ENCODE assay signal across 8 mouse cellular contexts in the genomic region with DNA sequence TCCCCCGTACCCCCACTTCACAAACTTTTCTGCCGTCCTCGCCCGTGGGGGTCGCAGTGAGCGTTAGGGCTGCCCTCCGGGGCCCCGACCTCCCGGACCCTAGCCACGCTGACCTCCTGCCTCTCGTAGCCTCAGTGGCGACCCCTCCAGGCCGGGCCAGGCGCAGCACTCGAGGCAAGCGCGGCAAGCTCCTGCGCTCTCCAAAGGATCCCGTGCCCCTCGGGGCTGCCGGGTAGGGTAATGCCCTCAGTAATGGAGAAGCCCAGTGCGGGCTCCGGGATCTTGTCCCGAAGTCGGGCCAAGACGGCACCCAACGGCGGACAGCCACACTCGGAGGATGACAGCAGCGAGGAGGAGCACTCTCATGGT. TPM values are rescaled to one million over a fixed set of nuclear protein-coding genes. Genes with fewer than 3 reads are reported as not detected.
A peak's percentile ranks its signal among the peaks of the same experiment; 100 is the strongest.
DNase-seq lines count a peak whose midpoint lies in the region; ATAC-seq and TF ChIP-seq lines count a peak whose summit lies in the region.

No protein-coding gene starts in this region.

- ATAC-seq in embryonic facial prominence, embryonic 12.5 days (ENCODE audit: insufficient number of reproducible peaks, insufficient read depth, low FRiP score, low TSS enrichment) = no peak
- peak; percentile 26; the same call in 1 of the 2 replicates for ATAC-seq in heart, embryonic 12.5 days (ENCODE audit: insufficient number of reproducible peaks, low FRiP score)
- ATAC-seq in kidney, embryonic 15.5 days (replicated peaks; ENCODE audit: low FRiP score) = peak; percentile 34
- peak; percentile 23 for ATAC-seq in neural tube, embryonic 15.5 days (ENCODE audit: low FRiP score)

- peaks cover 4 to 36% of the 10 kb centered on the region in 2 experiments for H3K36me3 ChIP-seq in CH12.LX (replicated peaks in 1 of 2; ENCODE audit: control insufficient read depth in 1 of 2, insufficient read depth in 1 of 2, low read length in 1 of 2)
- H3K36me3 ChIP-seq in embryonic facial prominence, embryonic 12.5 days = peaks cover 34% of the 10 kb centered on the region
- peaks cover 35% of the 10 kb centered on the region for H3K36me3 ChIP-seq in heart, embryonic 12.5 days
- peaks cover 34% of the 10 kb centered on the region for H3K36me3 ChIP-seq in kidney, embryonic 15.5 days
- peaks cover 31% of the 10 kb centered on the region for H3K36me3 ChIP-seq in neural tube, embryonic 15.5 days

- TF ChIP-seq CTCF in CH12.LX (conservative IDR thresholded peaks at IDR 0.05 in 1 of 2, IDR thresholded peaks at IDR 0.05 in 1 of 2; ENCODE audit: low read depth in 2 of 2, low read length in 2 of 2) = peak in 1 of 2 experiments; percentile 75; a peak in 2 of 4 replicates
- TF ChIP-seq CTCF in lung, adult 2 months (IDR thresholded peaks at IDR 0.05; ENCODE audit: insufficient read depth, low read length) = peak; percentile 49; the same call in 1 of the 2 replicates

- in situ Hi-C loops in CH12.LX (cut with MboI; ENCODE audit: low pct_ligation_motif_present, low pct_unique_long_range_greater_than_20kb, low sequenced_read_pairs) = loop anchor here (5.0 kb wide), 1 partner anchor 79 kb away; no protein-coding TSS in a partner anchor

- no peaks in the 10 kb centered on the region for H3K79me2 ChIP-seq in CH12.LX (replicated peaks; ENCODE audit: control insufficient read depth, extremely low read depth, insufficient read depth, poor library complexity, severe bottlenecking)

- peaks cover 14 to 50% of the 10 kb centered on the region in 2 experiments for H3K4me1 ChIP-seq in CH12.LX (ENCODE audit: control insufficient read depth in 1 of 2, insufficient read depth in 2 of 2)
- H3K4me1 ChIP-seq in embryonic facial prominence, embryonic 12.5 days = peaks cover 52% of the 10 kb centered on the region
- H3K4me1 ChIP-seq in heart, embryonic 12.5 days (replicated peaks) = peaks cover 54% of the 10 kb centered on the region
- peaks cover 62% of the 10 kb centered on the region for H3K4me1 ChIP-seq in kidney, embryonic 15.5 days
- H3K4me1 ChIP-seq in lung, adult 2 months (ENCODE audit: control insufficient read depth, insufficient read depth, low read length) = peaks cover 7% of the 10 kb centered on the region
- H3K4me1 ChIP-seq in neural tube, embryonic 15.5 days = peaks cover 76% of the 10 kb centered on the region

- TF ChIP-seq POLR2A in CH12.LX (IDR thresholded peaks at IDR 0.05; ENCODE audit: low read depth, low read length) = no peak; the same call in 1 of the 2 replicates
- TF ChIP-seq POLR2A in lung, adult 2 months (IDR thresholded peaks at IDR 0.05; ENCODE audit: borderline replicate concordance, extremely low read depth, low read depth, low read length) = no peak

- dilution Hi-C loops in CH12.LX (cut with MboI; ENCODE audit: extremely low pct_ligation_motif_present, extremely low pct_unique_long_range_greater_than_20kb, low sequenced_read_pairs) = no loop called here

- under 1% methylated on average over 30 of the region's 30 CpGs for WGBS in embryonic facial prominence, embryonic 12.5 days
- WGBS in heart, embryonic 12.5 days = under 1% methylated on average over 30 of the region's 30 CpGs
- under 1% methylated on average over 30 of the region's 30 CpGs for WGBS in kidney, embryonic 15.5 days
- under 1% methylated on average over 30 of the region's 30 CpGs for WGBS in lung, adult 2 months
- under 1% methylated on average over 30 of the region's 30 CpGs for WGBS in neural tube, embryonic 15.5 days

- H3K4me3 ChIP-seq in CH12.LX (replicated peaks in 1 of 3; ENCODE audit: low read depth in 2 of 3, low read length in 2 of 3, poor library complexity in 1 of 3) = peak overlapping the region; percentile 61 to 79 (median 73)
- H3K4me3 ChIP-seq in embryonic facial prominence, embryonic 12.5 days = peak overlapping the region; percentile 86
- H3K4me3 ChIP-seq in heart, embryonic 12.5 days = peak overlapping the region; percentile 85
- peak overlapping the region; percentile 78 for H3K4me3 ChIP-seq in kidney, embryonic 15.5 days (replicated peaks)
- H3K4me3 ChIP-seq in lung, adult 2 months (replicated peaks; ENCODE audit: extremely low read depth, low read depth, low read length) = peak overlapping the region; percentile 59
- H3K4me3 ChIP-seq in neural tube, embryonic 15.5 days (replicated peaks) = peak overlapping the region; percentile 76

- no peak for TF ChIP-seq EP300 in CH12.LX (IDR thresholded peaks at IDR 0.05; ENCODE audit: low read length)

- peak overlapping the region; percentile 30 for H3K9ac ChIP-seq in CH12.LX (ENCODE audit: insufficient read depth, low read depth)
- H3K9ac ChIP-seq in embryonic facial prominence, embryonic 12.5 days = peak overlapping the region; percentile 91
- H3K9ac ChIP-seq in heart, embryonic 12.5 days = peak overlapping the region; percentile 93
- H3K9ac ChIP-seq in kidney, embryonic 15.5 days = peak overlapping the region; percentile 82
- H3K9ac ChIP-seq in neural tube, embryonic 15.5 days (replicated peaks) = peak overlapping the region; percentile 86

- H3K4me2 ChIP-seq in CH12.LX (ENCODE audit: insufficient read depth, low read depth, poor library complexity, severe bottlenecking) = peak overlapping the region; percentile 57
- H3K4me2 ChIP-seq in embryonic facial prominence, embryonic 12.5 days (replicated peaks) = peak overlapping the region; percentile 77
- H3K4me2 ChIP-seq in heart, embryonic 12.5 days = peak overlapping the region; percentile 95
- H3K4me2 ChIP-seq in kidney, embryonic 15.5 days = peak overlapping the region; percentile 95
- H3K4me2 ChIP-seq in neural tube, embryonic 15.5 days = peak overlapping the region; percentile 86

- peak overlapping the region; percentile 39 for H3K27ac ChIP-seq in CH12.LX (ENCODE audit: insufficient read depth, low read depth)
- peak overlapping the region; percentile 97 for H3K27ac ChIP-seq in embryonic facial prominence, embryonic 12.5 days
- peak overlapping the region; percentile 94 for H3K27ac ChIP-seq in heart, embryonic 12.5 days (ENCODE audit: poor library complexity, severe bottlenecking)
- peak overlapping the region; percentile 90 for H3K27ac ChIP-seq in kidney, embryonic 15.5 days
- peak overlapping the region; percentile 91 for H3K27ac ChIP-seq in neural tube, embryonic 15.5 days (replicated peaks)

- H3K27me3 ChIP-seq in CH12.LX (replicated peaks) = no peaks in the 10 kb centered on the region
- no peaks in the 10 kb centered on the region for H3K27me3 ChIP-seq in embryonic facial prominence, embryonic 12.5 days
- no peaks in the 10 kb centered on the region for H3K27me3 ChIP-seq in heart, embryonic 12.5 days (replicated peaks)
- no peaks in the 10 kb centered on the region for H3K27me3 ChIP-seq in kidney, embryonic 15.5 days
- no peaks in the 10 kb centered on the region for H3K27me3 ChIP-seq in neural tube, embryonic 15.5 days (replicated peaks)

- peaks cover 3% of the 10 kb centered on the region for H3K9me3 ChIP-seq in CH12.LX (replicated peaks; ENCODE audit: low read length)
- H3K9me3 ChIP-seq in embryonic facial prominence, embryonic 12.5 days = no peaks in the 10 kb centered on the region
- no peaks in the 10 kb centered on the region for H3K9me3 ChIP-seq in heart, embryonic 12.5 days (replicated peaks)
- H3K9me3 ChIP-seq in kidney, embryonic 15.5 days (replicated peaks) = no peaks in the 10 kb centered on the region
- no peaks in the 10 kb centered on the region for H3K9me3 ChIP-seq in neural tube, embryonic 15.5 days (replicated peaks)

- TF ChIP-seq RAD21 in CH12.LX (IDR thresholded peaks at IDR 0.05; ENCODE audit: low read depth, low read length) = no peak; the same call in none of the 2 replicates

- peak; percentile 74 for DNase-seq in CH12.LX (ENCODE audit: extremely low read depth)
- DNase-seq in adrenal gland, postnatal 25 days = peak; percentile 78
- peak; percentile 70 for DNase-seq in lung, adult 2 months
- DNase-seq in thymus, postnatal 36 days = peak; percentile 89 to 90

TF ChIP-seq in CH12.LX, 34 proteins besides CTCF, POLR2A, EP300 and RAD21 (continues in another document):
- TF ChIP-seq RCOR1 (conservative IDR thresholded peaks at IDR 0.05; ENCODE audit: low read depth, low read length) (no peak), POLR2AphosphoS2 (IDR thresholded peaks at IDR 0.05; ENCODE audit: low read depth, low read length) (no peak)

RNA-seq across cellular contexts. Expression of a gene that starts 1.6 kb away (rescaled TPM):
- 12.0 and 13.3 TPM in 2 replicates for total RNA-seq in CH12.LX (2012; rRNA removed)
- 9.2 and 10.3 TPM in 2 replicates for total RNA-seq in CH12.LX (2014; rRNA removed)
- 22.8 and 28.2 TPM in 2 replicates for polyA plus RNA-seq in CH12.LX (2012; ENCODE audit: insufficient read length, low read depth)
- total RNA-seq in adrenal gland, postnatal 25 days (2021) = 5.6 and 6.0 TPM in 2 replicates
- 40.8 and 43.5 TPM in 2 replicates for polyA plus RNA-seq in embryonic facial prominence, embryonic 12.5 days (2016; fragmentation: Nextera tagmentation; extraction: Ambion mirVana)
- polyA plus RNA-seq in heart, embryonic 12.5 days (2016; fragmentation: Nextera tagmentation; extraction: Ambion mirVana) = 16.3 and 16.5 TPM in 2 replicates
- polyA plus RNA-seq in kidney, embryonic 15.5 days (2015; fragmentation: Nextera tagmentation; extraction: Ambion mirVana) = 15.9 and 16.0 TPM in 2 replicates
- 1.7 and 3.3 TPM in 2 replicates for polyA plus RNA-seq in lung, adult 2 months (2012; rRNA removed)
- 14.8 and 15.3 TPM in 2 replicates for polyA plus RNA-seq in neural tube, embryonic 15.5 days (2015; fragmentation: Nextera tagmentation; extraction: Ambion mirVana)

RNA-seq across cellular contexts. Expression of a gene that starts 27.7 kb away (rescaled TPM):
- total RNA-seq in CH12.LX (2012; rRNA removed) (40.6 and 45.5 TPM in 2 replicates), CH12.LX (2014; rRNA removed) (63.1 and 65.7 TPM in 2 replicates)
- 61.2 and 69.3 TPM in 2 replicates for polyA plus RNA-seq in CH12.LX (2012; ENCODE audit: insufficient read length, low read depth)
- total RNA-seq in adrenal gland, postnatal 25 days (2021) = 33.1 and 34.2 TPM in 2 replicates
- polyA plus RNA-seq in embryonic facial prominence, embryonic 12.5 days (2016; fragmentation: Nextera tagmentation; extraction: Ambion mirVana) = 71.8 and 72.2 TPM in 2 replicates
- 64.1 and 66.3 TPM in 2 replicates for polyA plus RNA-seq in heart, embryonic 12.5 days (2016; fragmentation: Nextera tagmentation; extraction: Ambion mirVana)
- polyA plus RNA-seq in kidney, embryonic 15.5 days (2015; fragmentation: Nextera tagmentation; extraction: Ambion mirVana) = 74.6 and 75.3 TPM in 2 replicates
- polyA plus RNA-seq in lung, adult 2 months (2012; rRNA removed) = 14.9 and 18.5 TPM in 2 replicates
- polyA plus RNA-seq in neural tube, embryonic 15.5 days (2015; fragmentation: Nextera tagmentation; extraction: Ambion mirVana) = 59.6 and 61.3 TPM in 2 replicates

RNA-seq across cellular contexts. Expression of a gene that starts 51.3 kb away (rescaled TPM):
- 797 and 822 TPM in 2 replicates for total RNA-seq in CH12.LX (2012; rRNA removed)
- total RNA-seq in CH12.LX (2014; rRNA removed) = 275 and 326 TPM in 2 replicates
- 617 and 896 TPM in 2 replicates for polyA plus RNA-seq in CH12.LX (2012; ENCODE audit: insufficient read length, low read depth)
- 781 and 926 TPM in 2 replicates for total RNA-seq in adrenal gland, postnatal 25 days (2021)
- polyA plus RNA-seq in embryonic facial prominence, embryonic 12.5 days (2016; fragmentation: Nextera tagmentation; extraction: Ambion mirVana) = 824 and 858 TPM in 2 replicates
- polyA plus RNA-seq in heart, embryonic 12.5 days (2016; fragmentation: Nextera tagmentation; extraction: Ambion mirVana) = 2,134 and 2,138 TPM in 2 replicates
- 1,089 and 1,191 TPM in 2 replicates for polyA plus RNA-seq in kidney, embryonic 15.5 days (2015; fragmentation: Nextera tagmentation; extraction: Ambion mirVana)
- polyA plus RNA-seq in lung, adult 2 months (2012; rRNA removed) = 984 and 1,290 TPM in 2 replicates
- 1,209 and 1,254 TPM in 2 replicates for polyA plus RNA-seq in neural tube, embryonic 15.5 days (2015; fragmentation: Nextera tagmentation; extraction: Ambion mirVana)

Comparison
In these comparisons a context has a peak if more than half of its experiments do, and no peak if none do; other contexts are left out.
1. H3K27ac ChIP-seq: peak in every context shown above with its lines; median percentile 97 in embryonic facial prominence, embryonic 12.5 days; 94 in heart, embryonic 12.5 days; 91 in neural tube, embryonic 15.5 days; 90 in kidney, embryonic 15.5 days; 39 in CH12.LX.
2. H3K9ac ChIP-seq: peak in every context shown above with its lines; median percentile 93 in heart, embryonic 12.5 days; 91 in embryonic facial prominence, embryonic 12.5 days; 86 in neural tube, embryonic 15.5 days; 82 in kidney, embryonic 15.5 days; 30 in CH12.LX.